Mouse (Mus musculus): ENCODE results near the gene Zdhhc1. TPM values are rescaled to one million over a fixed set of nuclear protein-coding genes. Genes with fewer than 3 reads are reported as not detected.

Zdhhc1 gene
- polyA plus RNA-seq, 1 experiment from 2014 or later = 19.0 TPM

DNA sequence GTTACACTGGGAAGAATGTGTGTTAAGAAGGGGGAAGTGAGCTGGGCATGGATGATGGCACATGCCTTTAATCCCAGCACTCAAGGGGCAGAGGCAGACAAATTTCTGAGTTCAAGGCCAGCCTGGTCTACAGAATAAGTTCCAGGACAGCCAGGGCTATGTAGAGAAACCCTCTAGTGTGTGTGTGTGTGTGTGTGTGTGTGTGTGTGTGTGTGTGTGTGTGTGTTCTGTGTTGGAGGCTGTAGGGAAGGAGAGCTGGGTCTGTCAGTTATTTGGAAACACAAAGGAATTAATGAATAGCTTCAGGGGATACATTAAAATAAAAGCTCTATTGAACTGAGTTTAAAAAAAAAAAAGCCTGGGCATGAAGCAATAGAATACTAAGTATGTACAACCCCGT, 45.7 kb downstream of the Zdhhc1 start:
- Histone ChIP-seq H3K4me2 (replicated peaks; ENCODE audit: low read depth, low read length) (no peak overlapping the region), H3K9ac (ENCODE audit: low read depth, low read length) (no peak overlapping the region), H3K27ac (ENCODE audit: low read depth, low read length) (no peak overlapping the region), H3K27me3 (ENCODE audit: control insufficient read depth, insufficient read depth, low read length) (no peaks in the 10 kb centered on the region), H3K4me1 (replicated peaks; ENCODE audit: control insufficient read depth, insufficient read depth, low read length) (no peaks in the 10 kb centered on the region), H3K36me3 (ENCODE audit: control insufficient read depth, insufficient read depth, low read length) (no peaks in the 10 kb centered on the region), H3K9me3 (ENCODE audit: control insufficient read depth, low read length) (no peaks in the 10 kb centered on the region), H3K4me3 (ENCODE audit: low read depth, low read length) (no peak overlapping the region)
- WGBS = 47% methylated on average over 1 of the region's 1 CpGs
- ATAC-seq (ENCODE audit: low FRiP score) = peak; percentile 65
- no peak for DNase-seq (ENCODE audit: low spot score)

- Histone ChIP-seq H3K4me1 (replicated peaks; ENCODE audit: control insufficient read depth, insufficient read depth, low read length) (0 out of 2 replicates have a peak, but pooled peaks cover 3% of the 10 kb centered on the region), H3K4me2 (replicated peaks; ENCODE audit: low read depth, low read length) (no peak overlapping the region), H3K27ac (ENCODE audit: low read depth, low read length) (no peak overlapping the region), H3K9ac (ENCODE audit: low read depth, low read length) (no peak overlapping the region), H3K9me3 (ENCODE audit: control insufficient read depth, low read length) (no peaks in the 10 kb centered on the region), H3K4me3 (ENCODE audit: low read depth, low read length) (no peak overlapping the region), H3K27me3 (ENCODE audit: control insufficient read depth, insufficient read depth, low read length) (no peaks in the 10 kb centered on the region), H3K36me3 (ENCODE audit: control insufficient read depth, insufficient read depth, low read length) (no peaks in the 10 kb centered on the region)
- ATAC-seq (ENCODE audit: low FRiP score) (no peak), DNase-seq (ENCODE audit: low spot score) (no peak)
- 89% methylated on average over 5 of the region's 5 CpGs for WGBS
Observed at GRCm38 (mm10) chr8:105448596-105448995, 48.1 kb downstream of the Zdhhc1 start.

DNA sequence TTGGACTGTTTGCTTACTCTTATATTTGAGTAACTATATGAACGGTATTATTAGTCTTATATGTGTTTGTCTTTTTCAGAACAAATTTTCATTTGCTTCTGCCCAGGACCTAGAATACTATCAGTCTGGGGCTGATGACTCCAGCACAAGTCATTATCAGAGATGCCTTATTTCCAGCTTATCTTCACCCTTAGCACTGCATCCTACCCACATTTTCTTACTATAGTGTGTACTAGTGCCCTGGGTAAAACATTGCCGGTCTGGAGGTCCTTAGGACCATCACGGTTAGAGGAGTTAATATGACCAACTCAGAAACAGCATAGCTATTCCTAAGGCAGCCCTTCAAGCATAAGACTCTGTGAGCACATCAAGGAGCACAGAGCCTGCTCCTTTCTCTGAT, 48.5 kb downstream of the Zdhhc1 start:
- H3K27me3 ChIP-seq (ENCODE audit: control insufficient read depth, insufficient read depth, low read length) = no peaks in the 10 kb centered on the region
- no peak overlapping the region for H3K4me3 ChIP-seq (ENCODE audit: low read depth, low read length)
- no peak overlapping the region for H3K9ac ChIP-seq (ENCODE audit: low read depth, low read length)
- H3K4me2 ChIP-seq (replicated peaks; ENCODE audit: low read depth, low read length) = no peak overlapping the region
- 0 out of 2 replicates have a peak, but pooled peaks cover 3% of the 10 kb centered on the region for H3K4me1 ChIP-seq (replicated peaks; ENCODE audit: control insufficient read depth, insufficient read depth, low read length)
- no peaks in the 10 kb centered on the region for H3K9me3 ChIP-seq (ENCODE audit: control insufficient read depth, low read length)
- WGBS = 93% methylated on average over 3 of the region's 3 CpGs
- H3K36me3 ChIP-seq (ENCODE audit: control insufficient read depth, insufficient read depth, low read length) = no peaks in the 10 kb centered on the region
- no peak for ATAC-seq (ENCODE audit: low FRiP score)
- DNase-seq (ENCODE audit: low spot score) = no peak
- H3K27ac ChIP-seq (ENCODE audit: low read depth, low read length) = no peak overlapping the region

DNA sequence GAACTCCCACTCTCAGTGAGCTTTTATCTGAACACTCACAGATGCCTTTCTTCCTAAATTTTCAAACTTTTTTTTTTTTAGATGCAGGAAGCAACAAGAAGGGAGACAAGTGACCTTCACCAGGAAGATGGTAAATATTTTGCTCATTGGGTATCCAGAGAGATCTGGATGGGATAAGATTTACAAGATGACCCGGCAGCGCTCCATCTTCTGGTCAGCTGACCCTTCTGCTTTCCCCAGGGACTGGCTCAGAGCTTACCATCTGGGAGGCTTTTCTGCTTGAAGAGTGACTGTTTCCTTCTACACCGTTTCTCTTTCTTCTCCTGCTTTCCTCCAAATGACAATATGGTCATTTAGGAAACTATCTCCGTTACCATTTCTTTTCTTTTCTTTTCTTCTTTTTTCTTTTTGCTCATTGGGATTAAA, 50.6 kb downstream of the Zdhhc1 start:
- H3K36me3 ChIP-seq (ENCODE audit: control insufficient read depth, insufficient read depth, low read length) = no peaks in the 10 kb centered on the region
- H3K27me3 ChIP-seq (ENCODE audit: control insufficient read depth, insufficient read depth, low read length) = no peaks in the 10 kb centered on the region
- H3K9me3 ChIP-seq (ENCODE audit: control insufficient read depth, low read length) = no peaks in the 10 kb centered on the region
- H3K27ac ChIP-seq (ENCODE audit: low read depth, low read length) = peak overlapping the region; percentile 79
- WGBS = 7% methylated on average over 4 of the region's 4 CpGs
- no peak overlapping the region for H3K9ac ChIP-seq (ENCODE audit: low read depth, low read length)
- ATAC-seq (ENCODE audit: low FRiP score) (peak; percentile 71; the same call in 1 of the 2 replicates), DNase-seq (ENCODE audit: low spot score) (peak; percentile 80)
- no peak overlapping the region for H3K4me3 ChIP-seq (ENCODE audit: low read depth, low read length)
- H3K4me1 ChIP-seq (replicated peaks; ENCODE audit: control insufficient read depth, insufficient read depth, low read length) = 0 out of 2 replicates have a peak, but pooled peaks cover 3% of the 10 kb centered on the region
- no peak overlapping the region for H3K4me2 ChIP-seq (replicated peaks; ENCODE audit: low read depth, low read length)

DNA sequence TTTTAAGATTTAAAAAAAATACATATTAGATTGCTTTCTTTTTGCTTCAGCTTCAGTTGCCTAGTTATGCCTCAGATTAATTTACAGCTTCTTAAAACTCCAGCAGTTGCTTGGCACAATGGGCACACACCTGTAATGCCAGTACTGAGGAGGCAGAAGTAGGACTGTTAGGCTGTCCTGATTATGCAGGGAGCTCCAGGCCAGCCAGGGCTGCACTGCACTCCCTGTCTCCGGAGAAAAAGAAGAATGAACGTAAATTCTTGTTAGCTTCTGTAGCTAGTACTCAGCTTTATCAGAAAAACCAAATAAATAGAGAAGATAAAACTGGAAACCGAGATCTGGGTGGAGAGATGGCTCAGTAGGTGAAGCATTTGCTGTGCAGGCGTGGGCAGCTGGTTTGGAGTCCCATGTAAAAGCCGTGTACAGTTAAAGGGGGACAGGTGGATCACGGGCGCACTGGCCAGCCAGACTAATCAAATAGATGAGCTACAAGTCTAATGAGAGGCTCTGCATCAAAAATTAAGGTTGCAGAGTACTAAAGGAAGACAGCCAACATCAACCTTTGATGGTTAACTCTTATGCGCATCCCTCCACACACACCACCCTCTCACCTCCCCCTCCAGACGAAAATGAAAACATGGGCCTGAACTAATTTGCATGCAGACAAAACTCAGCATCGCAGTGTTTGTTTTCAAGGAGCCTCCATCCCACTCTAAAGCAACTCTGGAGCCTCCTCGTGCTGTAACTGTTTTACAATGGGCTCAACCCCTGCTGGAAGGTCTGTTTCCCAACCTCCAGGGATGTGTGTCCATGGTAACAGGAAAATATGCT, 51.2 kb downstream of the Zdhhc1 start:
- no peaks in the 10 kb centered on the region for H3K27me3 ChIP-seq (ENCODE audit: control insufficient read depth, insufficient read depth, low read length)
- no peaks in the 10 kb centered on the region for H3K9me3 ChIP-seq (ENCODE audit: control insufficient read depth, low read length)
- H3K4me2 ChIP-seq (replicated peaks; ENCODE audit: low read depth, low read length) = peak overlapping the region; percentile 21; the same call in 1 of the 2 replicates
- 21% methylated on average over 11 of the region's 11 CpGs for WGBS
- ATAC-seq (ENCODE audit: low FRiP score) (peak; percentile 93), DNase-seq (ENCODE audit: low spot score) (peak; percentile 81)
- peak overlapping the region; percentile 4; the same call in 1 of the 2 replicates for H3K9ac ChIP-seq (ENCODE audit: low read depth, low read length)
- H3K4me3 ChIP-seq (ENCODE audit: low read depth, low read length) = no peak overlapping the region
- 0 out of 2 replicates have a peak, but pooled peaks cover 3% of the 10 kb centered on the region for H3K4me1 ChIP-seq (replicated peaks; ENCODE audit: control insufficient read depth, insufficient read depth, low read length)
- H3K27ac ChIP-seq (ENCODE audit: low read depth, low read length) = peak overlapping the region; percentile 79
- no peaks in the 10 kb centered on the region for H3K36me3 ChIP-seq (ENCODE audit: control insufficient read depth, insufficient read depth, low read length)

DNA sequence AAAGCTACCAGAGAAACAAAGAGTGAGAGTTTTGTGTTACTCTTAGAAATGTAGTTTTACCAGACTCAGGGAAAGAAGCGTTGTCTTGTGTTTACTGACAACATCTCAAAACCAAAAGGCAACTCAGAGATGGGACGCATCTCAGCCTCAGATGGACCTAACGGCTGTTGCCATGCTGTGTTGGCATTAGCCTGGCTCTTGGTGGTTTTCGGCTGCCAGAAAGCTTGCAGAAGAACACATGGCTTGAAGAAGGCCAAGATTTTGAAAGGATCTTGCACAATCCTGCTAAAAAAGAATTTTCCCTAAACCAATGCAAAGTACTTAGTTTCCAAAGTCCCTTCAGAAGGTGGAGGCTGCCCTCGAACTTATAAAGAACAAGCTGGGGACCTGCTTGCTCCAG, 54.0 kb downstream of the Zdhhc1 start:
- no peak for ATAC-seq (ENCODE audit: low FRiP score)
- WGBS = 89% methylated on average over 5 of the region's 5 CpGs
- H3K9me3 ChIP-seq (ENCODE audit: control insufficient read depth, low read length) = no peaks in the 10 kb centered on the region

GRCm38 (mm10) chr8:105441433-105441832, 55.3 kb downstream of the Zdhhc1 start:
- H3K9ac ChIP-seq (ENCODE audit: low read depth, low read length) = no peak overlapping the region
- H3K4me3 ChIP-seq (ENCODE audit: low read depth, low read length) = no peak overlapping the region
- DNase-seq (ENCODE audit: low spot score) = peak; percentile 87
- H3K4me1 ChIP-seq (replicated peaks; ENCODE audit: control insufficient read depth, insufficient read depth, low read length) = 0 out of 2 replicates have a peak, but pooled peaks cover 3% of the 10 kb centered on the region
- no peak overlapping the region for H3K27ac ChIP-seq (ENCODE audit: low read depth, low read length)
- WGBS = 9% methylated on average over 6 of the region's 6 CpGs
- no peaks in the 10 kb centered on the region for H3K9me3 ChIP-seq (ENCODE audit: control insufficient read depth, low read length)
- no peaks in the 10 kb centered on the region for H3K36me3 ChIP-seq (ENCODE audit: control insufficient read depth, insufficient read depth, low read length)
- ATAC-seq (ENCODE audit: low FRiP score) = no peak; the same call in 1 of the 2 replicates
- H3K27me3 ChIP-seq (ENCODE audit: control insufficient read depth, insufficient read depth, low read length) = no peaks in the 10 kb centered on the region
- H3K4me2 ChIP-seq (replicated peaks; ENCODE audit: low read depth, low read length) = no peak overlapping the region

More for the DNA sequence above, 54.0 kb downstream of the Zdhhc1 start:
- Histone ChIP-seq H3K4me1 (replicated peaks; ENCODE audit: control insufficient read depth, insufficient read depth, low read length) (0 out of 2 replicates have a peak, but pooled peaks cover 3% of the 10 kb centered on the region), H3K9ac (ENCODE audit: low read depth, low read length) (no peak overlapping the region), H3K27me3 (ENCODE audit: control insufficient read depth, insufficient read depth, low read length) (no peaks in the 10 kb centered on the region), H3K36me3 (ENCODE audit: control insufficient read depth, insufficient read depth, low read length) (no peaks in the 10 kb centered on the region), H3K27ac (ENCODE audit: low read depth, low read length) (no peak overlapping the region), H3K4me3 (ENCODE audit: low read depth, low read length) (no peak overlapping the region), H3K4me2 (replicated peaks; ENCODE audit: low read depth, low read length) (no peak overlapping the region)
- no peak for DNase-seq (ENCODE audit: low spot score)

- no peak overlapping the region for H3K4me3 ChIP-seq (ENCODE audit: low read depth, low read length)
Observed at GRCm38 (mm10) chr8:105438865-105439264, 57.8 kb downstream of the Zdhhc1 start.

More at GRCm38 (mm10) chr8:105438865-105439264, 57.8 kb downstream of the Zdhhc1 start:
- H3K36me3 ChIP-seq (ENCODE audit: control insufficient read depth, insufficient read depth, low read length) = no peaks in the 10 kb centered on the region
- DNase-seq (ENCODE audit: low spot score) (peak; percentile 69), ATAC-seq (ENCODE audit: low FRiP score) (peak; percentile 53)
- no peak overlapping the region for H3K27ac ChIP-seq (ENCODE audit: low read depth, low read length)
- H3K9ac ChIP-seq (ENCODE audit: low read depth, low read length) = no peak overlapping the region
- WGBS = 38% methylated on average over 5 of the region's 5 CpGs
- H3K27me3 ChIP-seq (ENCODE audit: control insufficient read depth, insufficient read depth, low read length) = no peaks in the 10 kb centered on the region
- no peak overlapping the region for H3K4me2 ChIP-seq (replicated peaks; ENCODE audit: low read depth, low read length)
- H3K9me3 ChIP-seq (ENCODE audit: control insufficient read depth, low read length) = no peaks in the 10 kb centered on the region
- H3K4me1 ChIP-seq (replicated peaks; ENCODE audit: control insufficient read depth, insufficient read depth, low read length) = no peaks in the 10 kb centered on the region
